Mouse (Mus musculus) urinary bladder, postnatal 25 days (tissue): ENCODE results near the gene Myh14.

ENCODE experiments used
- DNase-seq: peaks from one replicate; pipeline ENCODE4 v3.0.0; 2022; ENCODE audit warnings: low spot score

Gene Myh14

GRCm38 (mm10) chr7:44630437-44630836 lies 40.2 kb downstream of the Myh14 start:
- no peak for DNase-seq

- no peak for DNase-seq
Measured at GRCm38 (mm10) chr7:44628402-44629034, 42.1 kb downstream of the Myh14 start.

- no peak for DNase-seq
Measured at GRCm38 (mm10) chr7:44626966-44627365, 43.7 kb downstream of the Myh14 start.

- no peak for DNase-seq
Measured at GRCm38 (mm10) chr7:44626068-44626385, 44.6 kb downstream of the Myh14 start.

GRCm38 (mm10) chr7:44625241-44626067 lies 45.2 kb downstream of the Myh14 start:
- DNase-seq: no peak

- DNase-seq: no peak
Measured at GRCm38 (mm10) chr7:44624828-44625227, 45.8 kb downstream of the Myh14 start.

GRCm38 (mm10) chr7:44624543-44624826 lies 46.2 kb downstream of the Myh14 start:
- no peak for DNase-seq

GRCm38 (mm10) chr7:44623714-44624542 lies 46.7 kb downstream of the Myh14 start:
- no peak for DNase-seq

- DNase-seq: no peak
Measured at GRCm38 (mm10) chr7:44617059-44617458, 53.6 kb downstream of the Myh14 start.

- DNase-seq: no peak
Measured at GRCm38 (mm10) chr7:44615987-44616386, 54.7 kb downstream of the Myh14 start.

- no peak for DNase-seq
Measured at GRCm38 (mm10) chr7:44615309-44615708, 55.3 kb downstream of the Myh14 start.

GRCm38 (mm10) chr7:44614041-44614688 lies 56.5 kb downstream of the Myh14 start:
- DNase-seq: no peak

- DNase-seq: no peak
Measured at GRCm38 (mm10) chr7:44612192-44612591, 58.5 kb downstream of the Myh14 start.

GRCm38 (mm10) chr7:44606171-44606901 lies 64.3 kb downstream of the Myh14 start:
- no peak for DNase-seq

- no peak for DNase-seq
Measured at GRCm38 (mm10) chr7:44605436-44605835, 65.2 kb downstream of the Myh14 start.

- DNase-seq: no peak
Measured at GRCm38 (mm10) chr7:44604619-44605018, 66.0 kb downstream of the Myh14 start.

GRCm38 (mm10) chr7:44604139-44604606 lies 66.5 kb downstream of the Myh14 start:
- no peak for DNase-seq

GRCm38 (mm10) chr7:44603186-44603855 lies 67.3 kb downstream of the Myh14 start:
- no peak for DNase-seq

- no peak for DNase-seq
Measured at GRCm38 (mm10) chr7:44602443-44602842, 68.2 kb downstream of the Myh14 start.

- DNase-seq: no peak
Measured at GRCm38 (mm10) chr7:44601646-44602045, 69.0 kb downstream of the Myh14 start.

GRCm38 (mm10) chr7:44600691-44601262 lies 69.9 kb downstream of the Myh14 start:
- no peak for DNase-seq
